Mouse (Mus musculus) retina, postnatal 1 day (tissue): Measurements from ENCODE around the gene Rrp9.

Source experiments
- DNase-seq: peaks from one replicate; pipeline ENCODE4 v3.0.0-alpha.2; 2012

The Rrp9 gene

DNA sequence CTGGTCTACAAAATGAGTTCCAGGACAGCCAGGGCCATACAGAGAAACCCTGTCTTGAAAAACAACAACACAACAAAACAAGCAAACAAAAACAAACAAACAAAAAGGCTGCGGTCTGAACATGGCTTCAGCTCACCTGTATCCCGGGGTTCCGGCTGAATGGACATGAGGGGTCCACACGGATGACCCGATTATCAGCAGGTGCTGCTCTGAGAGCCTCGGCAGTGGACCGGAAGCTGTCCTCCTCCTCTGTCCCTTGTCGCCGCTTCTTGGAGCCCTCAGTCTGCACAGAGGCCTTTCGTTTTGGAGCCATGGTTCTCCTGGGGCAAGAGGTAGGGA, at the start of gene Rrp9:
TSS of gene Rrp9 (plus strand) at position 301 of the 339 bp plus-strand sequence.
- DNase-seq: no peak

DNA sequence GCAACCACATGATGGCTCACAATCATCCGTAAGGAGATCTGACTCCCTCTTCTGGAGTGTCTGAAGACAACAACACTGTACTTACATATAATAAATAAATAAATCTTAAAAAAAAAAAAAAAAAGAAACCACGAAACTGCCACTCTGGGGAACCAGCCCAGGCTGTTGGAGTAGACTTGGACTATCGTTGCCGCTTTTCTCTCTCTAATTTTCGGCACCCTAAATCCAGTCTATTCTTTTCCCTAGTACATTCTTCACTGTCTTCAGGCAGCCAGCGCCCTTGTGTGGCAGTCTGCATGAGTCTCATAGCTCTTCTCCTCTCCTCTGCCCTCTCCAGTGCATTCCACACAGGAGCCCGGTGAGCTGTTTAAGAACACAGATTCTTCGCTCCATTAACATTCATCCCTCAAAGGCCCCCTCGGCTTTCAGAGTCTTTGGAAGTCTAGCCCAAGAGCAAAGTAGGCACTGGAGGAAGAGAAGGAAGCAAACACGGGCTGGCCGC, 47.0 kb upstream of the Rrp9 start:
- no peak for DNase-seq

DNA sequence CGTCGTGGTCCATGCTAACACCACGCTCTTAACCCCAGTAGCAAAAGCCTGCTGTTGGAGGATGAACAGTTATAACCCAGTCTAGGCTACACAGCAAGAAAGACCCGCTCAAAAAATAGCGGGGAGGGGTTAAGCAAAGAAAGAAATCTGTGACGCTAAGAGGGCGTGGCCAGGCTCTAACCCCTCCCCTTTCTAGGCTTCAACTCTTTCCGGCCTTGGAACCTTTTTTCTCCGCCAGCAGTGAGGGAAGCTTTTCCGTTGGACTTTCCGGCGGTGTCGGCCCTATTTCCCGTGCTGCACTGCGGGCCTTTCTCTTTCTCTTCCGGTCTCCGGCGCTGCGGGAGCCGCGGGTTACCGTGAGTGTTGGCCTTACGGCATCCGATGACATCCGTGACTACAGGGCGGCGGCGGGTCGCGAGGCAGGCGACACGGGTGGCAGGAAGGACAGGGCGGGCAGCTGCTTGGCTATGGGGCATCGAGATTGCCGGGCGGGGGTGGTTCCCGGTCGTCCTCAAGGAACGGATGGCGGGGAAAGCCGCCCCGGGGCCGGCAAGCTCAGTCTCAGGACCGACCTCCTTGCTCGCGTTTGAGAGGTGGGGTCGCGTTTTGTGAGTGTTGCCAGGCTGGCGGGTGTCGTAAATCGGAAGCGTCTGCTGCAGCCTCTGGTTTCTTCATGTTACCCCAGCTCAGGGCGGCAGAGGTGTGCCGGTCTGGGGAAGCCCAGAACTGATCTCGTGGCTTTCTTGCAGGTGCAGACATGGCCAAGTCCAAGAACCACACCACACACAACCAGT, 46.3 kb upstream of the Rrp9 start, which contains the start of gene Rpl29:
TSS of gene Rpl29 (plus strand) at position 234 of the 794 bp plus-strand sequence.
- peak; percentile 98 for DNase-seq

DNA sequence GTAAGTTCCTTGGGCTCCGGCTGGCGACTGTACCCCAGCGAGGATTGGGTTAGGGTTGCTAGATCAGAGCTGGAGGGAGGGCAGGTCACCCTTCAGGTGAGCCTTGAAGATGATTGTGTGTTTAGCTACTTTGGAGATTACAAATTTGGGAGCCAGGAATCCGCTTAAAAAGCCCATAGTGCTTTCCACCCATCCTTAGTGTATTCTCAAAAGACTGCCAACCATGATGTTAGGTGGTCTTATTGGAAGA, 45.8 kb upstream of the Rrp9 start:
- DNase-seq: no peak

DNA sequence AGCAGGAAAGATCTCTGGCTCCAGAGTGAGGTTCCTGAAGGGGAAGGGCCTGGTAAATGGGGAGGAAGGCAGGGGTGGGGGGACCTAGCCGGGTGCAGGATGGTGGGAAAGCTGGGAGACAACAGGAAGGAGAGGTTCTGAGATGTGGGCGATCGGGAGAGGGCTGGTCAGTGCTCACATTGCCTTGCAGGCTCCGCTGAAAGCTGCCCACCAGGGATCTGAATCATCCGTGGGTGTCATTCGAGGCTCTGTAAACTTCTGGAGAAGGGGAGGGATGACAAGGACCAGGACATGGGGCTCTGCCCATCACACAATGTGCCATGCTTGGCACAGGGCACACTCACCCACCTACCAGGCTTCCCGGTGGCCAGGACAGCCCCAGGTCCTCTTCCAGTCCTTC, 42.4 kb upstream of the Rrp9 start:
- DNase-seq: no peak

DNA sequence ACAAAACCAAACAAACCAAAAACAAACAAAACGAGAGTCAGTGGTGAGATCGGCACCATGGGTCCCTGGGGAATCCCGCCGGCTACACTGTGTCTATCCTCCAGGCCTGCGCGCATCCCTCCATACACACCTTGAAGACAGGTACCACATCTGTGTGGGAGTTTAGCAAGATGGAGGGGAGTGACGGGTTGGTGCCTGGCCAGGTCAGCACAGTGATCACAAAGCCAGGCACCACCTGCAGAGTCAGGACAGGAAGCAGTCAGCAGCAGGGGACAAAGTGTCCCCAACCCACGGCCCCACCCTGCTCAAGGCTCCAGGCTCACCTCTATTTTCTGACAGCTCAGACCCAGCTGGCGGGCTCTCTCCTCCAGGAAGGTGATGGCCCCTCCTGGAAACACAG, 39.2 kb upstream of the Rrp9 start:
- DNase-seq: no peak

DNA sequence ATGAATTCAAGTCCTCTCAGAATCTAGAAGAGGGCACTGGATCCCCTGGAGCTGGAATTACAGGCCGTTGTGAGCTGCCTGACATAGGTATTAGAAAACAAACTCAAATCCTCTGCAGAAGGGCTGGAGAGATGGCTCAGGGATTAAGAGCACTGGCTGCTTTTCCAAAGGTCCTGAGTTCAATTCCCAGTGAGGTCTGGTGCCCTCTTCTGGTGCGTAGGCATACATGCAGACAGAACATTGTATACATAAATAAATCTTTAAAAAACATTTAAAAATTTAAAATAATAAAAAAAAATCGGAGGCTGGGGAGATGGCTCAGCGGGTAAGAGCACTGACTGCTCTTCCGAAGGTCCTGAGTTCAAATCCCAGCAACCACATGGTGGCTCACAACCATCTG, 33.1 kb upstream of the Rrp9 start:
- no peak for DNase-seq

DNA sequence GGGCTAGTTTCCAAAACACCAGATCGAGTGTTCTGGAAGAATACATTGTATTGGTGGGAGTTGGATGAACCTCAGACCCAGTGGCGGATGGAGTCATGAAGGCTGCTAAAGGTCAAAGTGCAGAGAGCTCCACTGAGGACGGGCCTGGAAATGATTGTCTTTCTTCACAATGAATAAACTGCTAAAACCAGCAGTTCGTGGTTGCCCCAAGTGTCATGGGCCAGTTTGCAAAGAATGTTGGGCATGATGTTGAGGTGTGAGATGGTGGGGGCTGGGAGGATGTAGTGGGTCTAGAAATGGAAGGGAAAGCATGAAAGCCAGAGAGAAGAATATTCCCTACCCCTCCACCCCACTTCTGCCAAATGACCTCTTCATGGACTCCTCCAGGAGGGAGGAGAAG, 30.9 kb upstream of the Rrp9 start:
- no peak for DNase-seq

DNA sequence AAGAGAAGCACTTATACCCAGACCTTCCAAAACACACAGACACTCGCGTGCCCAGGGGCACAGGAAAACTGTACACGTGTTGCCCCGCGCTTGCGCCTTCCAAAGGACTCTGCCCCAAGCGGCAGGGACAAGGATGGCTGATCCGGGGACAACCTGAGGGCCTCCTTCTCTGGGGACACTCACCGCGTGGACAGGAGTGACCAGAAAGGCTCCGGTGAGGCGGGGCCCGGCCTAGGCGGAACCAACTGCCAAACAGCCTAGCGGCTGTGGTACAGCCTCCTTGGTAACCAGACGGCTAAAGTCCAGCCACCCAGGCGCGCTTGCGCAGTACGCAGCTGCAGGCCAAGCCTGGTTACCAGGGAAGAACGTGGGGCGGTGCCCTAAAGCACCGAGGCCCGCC, 28.4 kb upstream of the Rrp9 start, which contains the start of the genes Abhd14b and Abhd14a:
TSS of gene Abhd14b (plus strand) at position 112 of the 400 bp plus-strand sequence.
TSS of gene Abhd14a (minus strand) at position 331 of the 400 bp plus-strand sequence.
- DNase-seq: peak; percentile 94

DNA sequence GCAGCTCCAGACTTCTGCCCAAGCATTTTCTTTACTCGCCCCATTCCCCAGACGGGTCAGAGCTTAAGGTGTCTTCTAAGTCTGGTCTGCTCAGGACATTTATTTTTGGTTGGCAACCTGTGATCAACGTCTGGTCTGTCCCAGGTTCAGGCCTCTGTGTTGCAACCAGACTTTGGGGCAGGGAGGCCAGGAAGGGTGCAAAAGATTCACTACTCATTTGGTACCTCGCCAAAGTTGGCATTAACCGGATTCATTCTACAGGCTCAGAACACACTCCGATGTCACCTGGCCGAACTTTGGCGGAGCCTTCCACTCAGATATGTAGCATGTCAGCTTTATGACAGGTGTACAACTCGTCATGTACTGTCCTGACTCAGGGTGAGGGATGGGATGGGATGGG, 27.8 kb upstream of the Rrp9 start:
- DNase-seq: no peak

DNA sequence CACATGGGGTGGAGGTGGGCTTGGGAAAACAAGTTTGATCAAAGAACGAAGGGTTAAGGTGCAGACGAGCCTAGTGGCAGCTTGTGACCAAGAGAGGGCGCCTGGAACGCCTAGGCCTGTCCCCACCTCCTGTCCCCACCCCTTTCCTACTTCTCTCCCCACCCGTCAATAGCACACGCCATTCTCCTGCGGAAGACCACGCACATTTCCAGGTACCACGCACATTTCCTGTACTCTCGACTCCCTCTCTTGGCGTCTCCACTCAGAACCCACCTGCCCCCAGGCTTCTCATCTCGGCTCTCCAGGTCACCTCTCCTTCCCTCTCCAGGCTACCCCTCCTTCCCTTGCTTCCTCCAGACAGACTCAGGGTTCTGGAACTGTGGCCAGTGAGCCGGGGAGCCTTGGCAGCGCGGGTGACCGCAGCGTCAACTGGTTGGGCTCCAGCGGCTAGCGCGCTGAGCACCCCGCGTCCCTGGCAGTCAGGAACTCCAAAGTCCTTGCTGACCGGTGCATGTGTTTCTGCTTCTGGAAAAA, 27.2 kb upstream of the Rrp9 start:
- DNase-seq: peak; percentile 82

DNA sequence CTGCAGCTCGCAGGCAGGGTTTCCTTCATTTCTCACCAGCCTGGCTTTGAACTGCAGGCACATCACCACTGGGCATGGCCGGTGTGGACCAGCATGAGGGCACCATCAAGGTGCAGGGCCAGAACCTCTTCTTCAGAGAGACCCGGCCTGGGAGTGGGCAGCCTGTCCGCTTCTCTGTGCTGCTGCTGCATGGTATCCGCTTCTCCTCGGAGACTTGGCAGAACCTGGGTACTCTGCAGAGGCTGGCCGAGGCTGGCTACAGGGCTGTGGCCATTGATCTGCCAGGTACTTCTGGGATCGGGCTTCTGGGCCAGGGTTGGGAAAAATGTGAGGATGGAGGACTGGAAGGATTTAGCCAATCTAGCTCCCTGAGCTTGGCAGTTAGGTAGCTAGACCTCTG, 25.8 kb upstream of the Rrp9 start:
- DNase-seq: no peak

DNA sequence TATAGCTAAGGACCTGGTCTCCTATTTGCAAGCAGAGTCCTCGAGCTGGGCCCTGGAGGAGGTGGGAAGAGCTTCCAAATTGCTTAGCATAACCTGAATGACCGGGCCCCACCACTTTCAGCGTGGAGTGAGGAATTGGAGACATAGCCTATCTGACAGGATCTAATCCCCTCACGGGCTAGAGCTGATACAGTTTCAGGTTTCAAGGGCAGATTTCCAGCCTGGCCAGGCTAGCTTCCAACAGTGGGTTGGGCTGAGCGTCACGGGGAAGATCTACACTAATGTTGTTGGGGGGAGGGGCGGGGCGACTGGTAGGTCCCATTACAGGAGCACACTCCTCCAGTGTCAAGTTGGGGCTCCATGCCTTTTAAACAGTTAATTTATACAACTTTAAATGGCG, 25.1 kb upstream of the Rrp9 start:
- DNase-seq: no peak

DNA sequence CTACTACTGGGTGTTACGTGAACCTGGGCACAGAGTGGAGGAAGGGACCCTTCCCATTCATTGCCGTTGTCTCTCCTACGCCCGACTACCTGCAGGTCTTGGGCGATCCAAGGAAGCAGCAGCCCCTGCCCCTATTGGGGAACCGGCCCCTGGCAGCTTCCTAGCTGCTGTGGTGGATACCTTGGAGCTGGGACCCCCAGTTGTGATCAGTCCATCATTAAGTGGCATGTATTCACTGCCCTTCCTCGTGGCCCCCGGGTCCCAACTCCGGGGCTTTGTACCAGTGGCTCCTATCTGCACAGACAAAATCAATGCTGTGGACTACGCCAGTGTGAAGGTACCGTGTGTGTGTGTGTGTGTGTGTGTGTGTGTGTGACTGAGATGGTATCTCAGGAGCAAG, 24.5 kb upstream of the Rrp9 start:
- no peak for DNase-seq

DNA sequence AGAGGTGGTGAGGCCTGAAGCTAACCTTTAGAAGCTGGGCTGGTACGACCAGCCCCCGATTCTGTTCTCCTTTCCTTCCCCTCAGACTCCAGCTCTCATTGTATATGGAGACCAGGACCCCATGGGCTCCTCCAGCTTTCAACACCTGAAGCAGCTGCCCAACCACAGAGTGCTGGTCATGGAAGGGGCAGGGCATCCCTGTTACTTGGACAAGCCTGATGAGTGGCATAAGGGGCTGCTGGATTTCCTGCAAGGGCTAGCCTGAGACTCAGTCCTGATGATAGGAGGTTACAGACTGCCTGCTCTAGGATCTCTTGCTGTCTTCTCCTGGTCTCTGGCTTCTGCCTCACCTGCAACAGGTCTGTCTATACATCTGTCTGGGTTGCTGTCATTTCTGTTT, 23.9 kb upstream of the Rrp9 start:
- no peak for DNase-seq

DNA sequence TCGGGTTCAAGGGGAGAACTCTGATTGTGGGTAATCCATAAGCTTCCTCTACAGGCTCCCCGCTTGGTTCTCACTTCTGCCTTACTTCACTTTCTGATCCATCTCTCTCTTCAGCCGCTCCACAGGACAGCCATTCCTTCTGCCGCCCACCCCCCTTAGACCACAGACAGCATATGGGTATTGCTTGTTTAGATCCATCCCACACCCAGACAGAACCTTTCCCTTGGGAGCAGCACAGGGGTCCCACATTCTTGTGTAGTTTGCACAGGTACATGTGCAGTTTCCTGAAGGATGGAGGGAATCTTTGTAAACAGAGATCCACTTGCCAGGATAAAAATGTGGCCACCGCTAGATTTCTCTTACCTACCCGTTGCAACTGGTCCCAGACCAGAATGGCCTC, 23.4 kb upstream of the Rrp9 start:
- no peak for DNase-seq

DNA sequence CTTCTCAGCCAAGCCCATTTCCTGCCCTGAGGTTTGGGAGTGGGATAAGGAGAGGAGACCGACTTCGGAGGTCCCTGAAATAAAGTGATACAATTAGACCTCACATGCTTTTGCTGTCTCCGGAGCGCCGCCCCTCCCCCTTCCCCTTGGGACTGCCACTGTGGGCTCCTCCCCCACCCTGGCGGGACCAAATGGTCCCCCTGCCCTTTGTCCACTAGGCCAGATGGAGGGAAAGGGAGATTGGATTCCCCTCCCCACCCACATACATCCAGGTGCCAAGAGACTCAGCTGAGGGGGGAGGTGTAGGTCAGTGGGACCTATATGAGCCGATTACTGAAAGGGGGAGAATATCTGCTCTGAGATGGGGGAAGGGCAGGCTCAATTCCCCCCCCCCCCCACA, 22.9 kb upstream of the Rrp9 start:
- peak; percentile 84 for DNase-seq

DNA sequence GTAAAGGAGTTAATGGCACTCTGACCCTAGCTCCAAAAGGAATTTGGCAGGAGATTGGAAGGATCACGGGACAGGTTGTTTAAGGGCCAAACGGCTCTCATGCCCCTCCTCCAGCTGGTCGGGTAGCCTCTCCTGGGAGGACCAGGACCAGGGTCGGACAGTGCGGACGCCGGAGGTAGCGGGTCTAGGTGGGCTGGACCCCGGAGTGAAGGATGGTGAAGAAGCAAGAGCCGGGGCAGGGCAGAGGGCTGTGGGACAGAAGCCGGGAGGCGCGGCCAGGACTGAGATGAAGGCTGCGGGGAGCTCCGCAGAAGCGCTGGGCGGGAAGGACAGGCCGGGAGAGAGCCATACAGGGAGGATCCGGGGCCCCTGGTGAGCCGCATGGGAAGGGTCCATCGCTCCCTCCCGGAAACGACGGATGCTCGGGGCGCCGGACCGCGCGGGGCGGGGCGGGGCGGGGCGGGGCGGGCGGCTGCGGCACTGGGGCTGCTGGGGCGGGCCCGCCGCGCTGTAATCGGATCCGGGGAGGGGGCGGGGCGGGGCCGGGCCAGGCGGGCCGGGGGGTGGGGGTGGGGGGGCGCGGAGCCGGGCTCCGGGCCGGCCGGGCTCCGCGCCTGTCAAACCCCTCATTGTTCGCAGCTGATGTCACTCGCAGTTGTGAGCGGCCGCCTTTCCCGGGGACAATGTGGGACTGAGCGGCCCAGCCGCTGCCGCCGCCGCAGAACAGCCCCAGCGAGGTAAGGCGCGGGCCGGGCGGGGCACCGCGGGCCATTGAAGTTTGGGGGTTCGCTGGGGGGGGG, 22.3 kb upstream of the Rrp9 start, which contains the start of gene Pcbp4:
TSS of gene Pcbp4 (plus strand) at position 21 of the 800 bp plus-strand sequence.
- peak; percentile 88 for DNase-seq

DNA sequence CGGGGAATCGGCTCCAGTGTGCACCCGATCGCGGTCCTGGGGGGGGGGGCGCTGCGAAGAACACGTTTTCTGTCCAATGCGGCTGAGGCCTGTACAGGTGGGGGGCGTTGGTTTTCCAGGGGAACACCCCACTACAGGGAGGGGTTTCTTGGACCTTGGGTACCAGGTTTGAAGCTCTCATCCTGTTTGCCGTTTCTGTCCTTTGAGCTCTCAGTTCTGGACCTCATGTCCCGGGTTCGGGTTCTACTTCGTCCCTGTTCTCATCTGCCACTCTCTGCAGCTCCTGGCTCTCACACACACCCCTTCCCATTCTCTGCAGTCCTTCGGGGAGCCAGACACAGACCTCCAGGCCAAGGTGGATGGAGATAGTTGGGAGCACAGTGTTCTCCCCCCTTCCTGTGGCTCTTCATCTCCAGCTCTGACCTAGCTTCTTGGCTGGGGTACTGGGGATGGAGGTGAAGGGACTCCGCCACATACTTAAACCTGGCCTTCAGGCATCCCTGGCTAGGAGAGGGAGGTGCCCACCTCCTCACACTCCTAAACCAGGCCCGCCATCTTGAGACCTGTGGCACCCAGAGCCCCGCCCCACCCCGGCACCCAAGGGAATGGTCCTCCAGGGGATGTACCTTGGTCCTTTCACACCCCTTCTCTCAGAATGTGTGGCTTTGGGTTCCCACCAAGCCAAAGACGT, 21.5 kb upstream of the Rrp9 start:
- DNase-seq: no peak

DNA sequence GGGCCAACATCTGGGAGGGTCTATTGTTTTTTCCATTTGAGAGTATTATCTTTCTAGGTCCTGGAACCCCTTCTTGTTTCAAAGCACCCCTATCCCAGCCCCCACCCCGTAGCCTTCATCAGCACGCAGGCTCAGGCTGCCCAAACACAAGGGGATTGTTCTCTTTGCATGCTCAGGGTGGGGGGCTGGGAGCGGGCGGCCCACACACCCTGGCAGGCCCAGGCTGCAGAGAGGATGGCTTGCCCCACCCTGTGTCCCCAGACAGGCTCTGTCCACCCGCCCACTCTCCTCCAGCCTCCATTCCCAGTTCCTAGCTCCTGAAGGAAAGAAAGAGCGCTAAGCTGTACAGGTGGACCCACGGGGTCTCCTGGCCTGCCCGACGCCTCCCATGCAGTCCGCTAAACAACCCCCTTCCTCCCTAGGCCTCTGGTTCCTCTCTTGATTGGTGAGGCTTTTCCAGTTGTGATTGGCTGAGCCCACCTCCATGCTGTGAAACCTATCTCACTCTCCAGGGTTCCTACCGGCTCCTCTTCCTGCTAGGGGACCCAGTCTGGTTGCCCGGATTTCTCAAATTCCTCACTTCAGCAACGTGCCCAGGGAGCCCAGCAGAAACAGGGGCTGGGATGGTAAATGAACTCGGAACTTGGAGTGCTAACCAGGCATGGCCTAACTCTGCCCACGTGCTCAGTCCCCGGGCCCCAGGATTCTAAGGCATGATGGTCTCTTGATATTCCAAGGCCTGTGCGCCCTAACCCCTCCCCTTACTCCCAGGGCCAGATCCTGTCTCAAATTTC, 20.7 kb upstream of the Rrp9 start:
- DNase-seq: peak; percentile 64

DNA sequence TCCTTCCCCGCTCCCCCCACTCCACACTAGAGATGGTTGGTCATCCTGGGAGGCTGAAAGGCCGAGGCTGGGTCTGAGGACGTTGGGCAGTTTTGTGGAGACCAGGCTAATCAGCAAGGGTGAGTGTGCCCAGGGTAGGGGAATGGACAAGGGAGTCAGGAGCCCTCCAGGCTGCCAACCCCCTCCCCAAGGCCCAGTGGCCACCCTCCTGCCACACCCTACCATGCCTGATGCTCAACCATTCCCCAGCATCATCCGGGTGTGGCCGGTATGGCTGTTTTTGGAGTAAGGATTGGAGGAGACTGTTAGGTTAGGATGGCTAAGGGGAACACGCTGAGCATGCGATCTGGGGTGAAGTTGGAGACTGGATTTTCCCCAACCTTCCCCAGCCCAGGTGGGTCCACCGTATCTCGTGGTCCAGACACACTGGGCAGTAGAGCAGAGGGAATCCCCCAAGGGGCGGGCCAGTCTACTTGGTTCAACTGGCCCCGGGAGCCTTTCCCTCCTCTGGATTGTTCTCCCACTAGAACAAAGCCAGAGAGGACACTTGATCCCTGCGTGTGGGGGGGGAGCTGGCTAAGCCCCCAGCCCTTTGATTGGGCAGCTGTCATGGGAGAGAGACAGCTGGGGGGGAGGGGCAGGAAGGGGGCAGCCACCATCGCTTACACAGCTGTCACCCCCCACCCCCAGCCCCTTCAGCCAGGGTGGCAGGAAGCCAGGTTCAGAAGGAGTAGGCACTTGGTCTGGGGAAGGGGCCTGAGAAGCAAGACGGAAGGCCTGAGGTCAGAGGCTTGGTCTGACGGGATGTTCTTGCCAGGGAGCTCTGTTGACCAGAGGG, 19.2 kb upstream of the Rrp9 start:
- DNase-seq: peak; percentile 96

DNA sequence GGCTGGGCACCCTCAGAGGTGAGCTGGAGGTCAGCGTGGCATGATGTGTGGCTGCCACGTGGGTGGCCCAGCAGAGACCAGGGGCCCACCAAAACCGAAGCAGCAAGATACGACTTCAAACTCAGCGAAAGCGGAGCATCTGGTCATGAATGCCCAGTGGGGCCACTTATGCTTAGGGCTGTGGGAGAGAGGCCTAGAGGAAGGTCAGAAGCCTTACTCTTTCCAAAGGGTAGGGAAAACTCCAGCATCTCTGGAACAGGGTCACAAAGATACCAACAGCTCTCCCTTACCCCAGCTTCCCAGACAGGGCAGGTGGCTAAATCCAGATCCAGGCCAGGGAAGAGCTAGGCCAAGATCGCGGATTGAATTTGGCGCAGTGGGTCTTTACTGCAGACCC, 18.6 kb upstream of the Rrp9 start:
- DNase-seq: no peak
